Mouse (Mus musculus) heart, adult 11 months (tissue): ENCODE data around the gene Ccdc96.
A peak's percentile ranks its signal among the peaks of the same experiment; 100 is the strongest.

Experiments used
- DNase-seq: peaks from one replicate; pipeline ENCODE4 v3.0.0; 2022

The Ccdc96 gene

GRCm38 (mm10) chr5:36530129-36530751 lies 45.9 kb downstream of the Ccdc96 start:
- DNase-seq = peak; percentile 99

- DNase-seq = no peak
Measured at GRCm38 (mm10) chr5:36534455-36535030, 50.2 kb downstream of the Ccdc96 start.

DNA sequence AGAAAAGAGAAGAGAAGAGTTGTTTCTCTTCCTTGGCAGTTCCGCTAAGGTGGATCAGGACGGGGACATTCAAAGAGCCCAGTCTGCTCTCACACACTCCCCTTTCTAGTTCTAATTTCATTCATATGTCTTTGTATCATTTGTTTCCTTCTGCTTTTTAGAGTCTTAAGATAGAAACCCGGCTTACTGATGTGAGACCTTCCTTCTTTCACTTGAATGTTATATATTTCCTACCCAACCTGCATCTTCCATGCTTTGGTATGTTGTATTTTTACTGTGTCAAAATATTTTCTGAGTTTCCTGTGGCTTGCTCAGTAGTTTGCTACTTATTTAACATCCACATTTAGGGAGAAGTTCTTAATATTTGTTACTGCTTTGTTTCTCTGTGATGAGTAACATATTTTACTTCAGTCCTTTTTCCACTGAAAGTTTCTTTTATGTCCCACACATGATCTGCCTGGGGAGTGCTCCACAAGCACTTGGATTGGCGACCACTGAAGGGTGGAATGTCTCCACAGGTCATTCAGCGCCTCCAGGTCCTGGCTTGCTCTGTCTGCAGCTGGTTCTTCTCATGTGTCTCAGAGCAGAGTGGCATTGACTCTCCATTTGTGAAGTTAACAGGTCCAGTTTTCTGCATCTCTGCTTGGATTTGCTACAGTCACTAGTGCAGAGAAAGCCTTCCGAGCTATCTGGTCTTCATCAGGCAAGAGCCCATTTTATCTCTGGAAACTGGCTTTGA lies 51.2 kb downstream of the Ccdc96 start:
- no peak for DNase-seq

- no peak for DNase-seq
Measured at GRCm38 (mm10) chr5:36536424-36536823, 52.0 kb downstream of the Ccdc96 start.
